Comparison of ENCODE assay signal across 9 mouse cellular contexts in genomic region chr4:152731988-152732387, GRCm38 (mm10).
DNase-seq lines count a peak whose midpoint lies in the region; ATAC-seq and TF ChIP-seq lines count a peak whose summit lies in the region.
"Had no signal": no experiment of that assay in that cellular context is flagged by ENCODE, and none has a peak within 500 bp of the region (broad histone marks: within the 10 kb centered on the region; RNA-seq: fewer than 3 reads in every experiment).

No protein-coding gene starts in this region.

- no peak for DNase-seq in forebrain, embryonic 10.5 days (ENCODE audit: extremely low spot score, low spot score)
- peak; percentile 63 to 79 for DNase-seq in layer of hippocampus, postnatal 14 days (ENCODE audit: low spot score in 2 of 2)
- DNase-seq in T-cell, adult 2 months (ENCODE audit: low spot score): no peak
- DNase-seq in thymus, adult 2 months: no peak
- DNase-seq in yolk sac, embryonic 10.5 days (ENCODE audit: low spot score): no peak

- no peaks in the 10 kb centered on the region for H3K36me3 ChIP-seq in forebrain, embryonic 15.5 days
- no peaks in the 10 kb centered on the region for H3K36me3 ChIP-seq in forebrain, embryonic 10.5 days (replicated peaks)
- H3K36me3 ChIP-seq in ES-Bruce4 (ENCODE audit: control insufficient read depth, insufficient read depth, low read length, poor library complexity, severe bottlenecking): no peaks in the 10 kb centered on the region
- no peaks in the 10 kb centered on the region for H3K36me3 ChIP-seq in thymus, adult 2 months (ENCODE audit: control insufficient read depth, insufficient read depth, low read length)

- no peak overlapping the region for H3K27ac ChIP-seq in forebrain, embryonic 15.5 days (replicated peaks)
- H3K27ac ChIP-seq in forebrain, embryonic 10.5 days: no peak overlapping the region
- H3K27ac ChIP-seq in ES-Bruce4 (ENCODE audit: insufficient read depth, low read length): no peak overlapping the region
- no peak overlapping the region for H3K27ac ChIP-seq in cortical plate, adult 2 months (ENCODE audit: insufficient read depth, low read length)
- H3K27ac ChIP-seq in thymus, adult 2 months (ENCODE audit: control insufficient read depth, insufficient read depth, low read length): no peak overlapping the region

- 0 out of 2 replicates have a peak, but pooled peaks have one; percentile 51 for ATAC-seq in forebrain, embryonic 15.5 days (replicated peaks)

- 0 out of 2 replicates have a peak, but pooled peaks cover 6% of the 10 kb centered on the region for H3K4me1 ChIP-seq in forebrain, embryonic 15.5 days
- peaks cover 17% of the 10 kb centered on the region for H3K4me1 ChIP-seq in forebrain, embryonic 10.5 days
- H3K4me1 ChIP-seq in ES-Bruce4 (ENCODE audit: control insufficient read depth, insufficient read depth, low read length): no peaks in the 10 kb centered on the region
- H3K4me1 ChIP-seq in cortical plate, adult 2 months (ENCODE audit: control insufficient read depth, insufficient read depth, low read length): no peaks in the 10 kb centered on the region
- no peaks in the 10 kb centered on the region for H3K4me1 ChIP-seq in thymus, adult 2 months (replicated peaks; ENCODE audit: control insufficient read depth, insufficient read depth, low read length)

- H3K27me3 ChIP-seq in forebrain, embryonic 15.5 days: no peaks in the 10 kb centered on the region
- no peaks in the 10 kb centered on the region for H3K27me3 ChIP-seq in forebrain, embryonic 10.5 days (ENCODE audit: poor library complexity, severe bottlenecking)
- H3K27me3 ChIP-seq in ES-Bruce4 (ENCODE audit: control insufficient read depth, insufficient read depth, low read length, poor library complexity, severe bottlenecking): no peaks in the 10 kb centered on the region
- no peaks in the 10 kb centered on the region for H3K27me3 ChIP-seq in thymus, adult 2 months (ENCODE audit: control insufficient read depth, insufficient read depth, low read length)

- no peak overlapping the region for H3K4me3 ChIP-seq in forebrain, embryonic 15.5 days
- no peak overlapping the region for H3K4me3 ChIP-seq in forebrain, embryonic 10.5 days
- no peak overlapping the region for H3K4me3 ChIP-seq in ES-Bruce4 (ENCODE audit: low read depth, low read length)
- H3K4me3 ChIP-seq in cortical plate, adult 2 months (ENCODE audit: insufficient read depth, low read length): no peak overlapping the region
- no peak overlapping the region for H3K4me3 ChIP-seq in thymus, adult 2 months (ENCODE audit: control insufficient read depth, insufficient read depth, low read length)
- H3K4me3 ChIP-seq: erythroblast, embryonic 14.5 days had no signal

- H3K9me3 ChIP-seq in forebrain, embryonic 15.5 days: no peaks in the 10 kb centered on the region
- peaks cover 3% of the 10 kb centered on the region; the same call in 1 of the 2 replicates for H3K9me3 ChIP-seq in forebrain, embryonic 10.5 days
- H3K9me3 ChIP-seq in ES-Bruce4 (replicated peaks; ENCODE audit: control insufficient read depth, insufficient read depth, low read length, poor library complexity, severe bottlenecking): no peaks in the 10 kb centered on the region

- H3K9ac ChIP-seq in forebrain, embryonic 15.5 days (replicated peaks): no peak overlapping the region
- H3K9ac ChIP-seq in ES-Bruce4 (ENCODE audit: low read depth, poor library complexity, severe bottlenecking): no peak overlapping the region

- no peak for TF ChIP-seq POLR2A in ES-Bruce4 (IDR thresholded peaks at IDR 0.05; ENCODE audit: insufficient read depth, low read length)
- TF ChIP-seq POLR2A in cortical plate, adult 2 months (IDR thresholded peaks at IDR 0.05; ENCODE audit: extremely low read depth, insufficient read depth, low read length): no peak
- no peak for TF ChIP-seq POLR2A in thymus, adult 2 months (IDR thresholded peaks at IDR 0.05; ENCODE audit: control insufficient read depth, extremely low read depth, insufficient read depth, low read length, poor library complexity)

- H3K4me2 ChIP-seq in forebrain, embryonic 15.5 days (replicated peaks): no peak overlapping the region

- peak; percentile 23 for TF ChIP-seq CTCF in ES-Bruce4 (IDR thresholded peaks at IDR 0.05; ENCODE audit: low read depth, low read length)
- TF ChIP-seq CTCF in cortical plate, adult 2 months (IDR thresholded peaks at IDR 0.05; ENCODE audit: extremely low read depth, insufficient read depth, low read length): peak; percentile 80
- no peak for TF ChIP-seq CTCF in thymus, adult 2 months (IDR thresholded peaks at IDR 0.05; ENCODE audit: borderline replicate concordance, control insufficient read depth, extremely low read depth, insufficient read depth, low read length, poor library complexity)

- 58% methylated on average over 10 of the region's 10 CpGs for WGBS in forebrain, embryonic 15.5 days
- WGBS in forebrain, embryonic 10.5 days: 76% methylated on average over 10 of the region's 10 CpGs
- WGBS in thymus, adult 2 months: 83% methylated on average over 10 of the region's 10 CpGs

- no peak for TF ChIP-seq EP300 in ES-Bruce4 (IDR thresholded peaks at IDR 0.05; ENCODE audit: insufficient read depth, low read depth, low read length)

Comparison
In these comparisons a context has a peak if more than half of its experiments do, and no peak if none do; other contexts are left out.
1. DNase-seq: peak in layer of hippocampus, postnatal 14 days (2 of 2); none in forebrain, embryonic 10.5 days (single experiment), T-cell, adult 2 months (single experiment), thymus, adult 2 months (single experiment) and yolk sac, embryonic 10.5 days (single experiment).